Mouse (Mus musculus) heart, adult 8-10 months (tissue): ENCODE measurements around the gene Acnat2. TPM values are rescaled to one million over a fixed set of nuclear protein-coding genes. Genes with fewer than 3 reads are reported as not detected.
"Not testable (repeated sequence)": the region's sequence is repeated elsewhere in the genome, so short reads cannot be mapped to it uniquely, and the experiment has no call there.

Experiments
- DNase-seq: peaks from one replicate; pipeline ENCODE4 v3.0.0; 2022; ENCODE audit warnings: low spot score
- total RNA-seq, 4 experiments: library from RNA; stranded (reverse); gene quantifications; 2 replicates each; pipeline ENCODE4 v1.2.4; 2022

Gene Acnat2
- total RNA-seq, result not detected

DNA sequence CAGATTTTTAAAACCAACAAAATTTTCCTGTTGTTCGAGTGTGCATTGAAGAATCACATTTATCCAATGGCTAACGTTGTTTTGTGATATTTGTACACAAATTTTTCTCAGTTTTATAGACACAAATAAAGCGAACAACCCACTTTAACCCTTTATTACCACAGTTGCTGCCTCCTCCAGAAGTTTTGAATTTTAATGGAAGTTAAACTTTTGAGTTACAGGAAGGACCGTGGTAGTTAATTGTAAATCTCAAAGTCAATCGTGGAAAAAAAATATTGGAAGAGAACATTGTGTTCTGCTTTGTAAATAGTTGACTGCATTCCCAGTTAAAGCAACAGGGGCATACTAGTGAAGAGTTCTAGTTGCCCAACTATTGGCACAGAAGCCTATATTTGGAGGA, at the start of gene Acnat2:
Acnat2 (minus strand) TSS at position 195 of the 400 bp plus-strand sequence.
- not testable (repeated sequence) for DNase-seq

DNA sequence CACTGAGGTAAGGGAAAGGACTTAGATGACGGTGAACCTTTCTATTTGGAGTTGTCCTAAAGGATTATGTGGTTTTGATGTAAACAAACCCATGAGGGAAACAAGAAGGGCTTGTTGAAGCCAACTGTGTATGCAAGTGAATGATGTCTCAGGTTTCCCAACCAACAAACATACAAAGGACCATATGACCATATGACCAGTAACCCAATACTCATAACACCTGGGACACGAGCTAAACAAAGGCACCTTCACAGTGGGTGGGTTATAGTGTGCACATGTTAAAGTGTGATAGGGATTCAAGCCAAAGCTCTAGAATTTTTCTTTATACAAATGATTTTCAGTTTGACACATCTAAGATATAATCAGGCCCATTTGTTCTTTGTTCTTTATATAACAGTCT, 48.2 kb upstream of the Acnat2 start:
- no peak for DNase-seq

DNA sequence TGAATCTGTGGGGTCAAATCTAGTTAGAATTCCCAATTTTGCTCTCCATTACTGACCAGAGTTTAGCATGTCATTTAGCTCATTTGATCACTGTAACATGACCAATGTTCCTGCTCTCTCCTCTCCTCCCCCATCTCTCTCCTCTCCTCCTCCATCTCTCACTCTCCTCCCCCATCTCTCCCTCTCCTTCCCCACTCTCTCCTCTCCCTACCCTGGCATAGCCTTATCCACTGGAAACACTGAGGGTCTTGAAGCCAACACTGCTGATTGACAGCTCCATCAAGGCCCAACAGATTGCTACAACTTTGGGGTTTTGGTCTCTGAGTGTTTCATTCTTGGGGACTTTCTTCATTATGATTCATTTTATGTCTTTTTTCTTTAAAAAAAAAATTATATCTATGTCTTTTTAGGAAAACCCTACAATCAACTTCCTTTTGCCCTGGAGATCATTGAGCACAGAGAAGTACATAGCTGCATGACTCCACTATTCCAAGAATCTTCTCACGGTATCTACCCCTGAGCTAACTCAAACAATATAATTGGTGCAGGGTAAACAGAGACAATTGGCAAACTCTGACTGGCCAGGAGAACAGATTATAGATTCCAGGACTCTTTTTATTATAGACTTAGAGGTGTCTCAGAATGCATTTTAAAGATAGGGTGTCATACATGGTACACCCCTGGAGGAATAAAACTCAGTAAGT, 44.0 kb upstream of the Acnat2 start:
- no peak for DNase-seq

DNA sequence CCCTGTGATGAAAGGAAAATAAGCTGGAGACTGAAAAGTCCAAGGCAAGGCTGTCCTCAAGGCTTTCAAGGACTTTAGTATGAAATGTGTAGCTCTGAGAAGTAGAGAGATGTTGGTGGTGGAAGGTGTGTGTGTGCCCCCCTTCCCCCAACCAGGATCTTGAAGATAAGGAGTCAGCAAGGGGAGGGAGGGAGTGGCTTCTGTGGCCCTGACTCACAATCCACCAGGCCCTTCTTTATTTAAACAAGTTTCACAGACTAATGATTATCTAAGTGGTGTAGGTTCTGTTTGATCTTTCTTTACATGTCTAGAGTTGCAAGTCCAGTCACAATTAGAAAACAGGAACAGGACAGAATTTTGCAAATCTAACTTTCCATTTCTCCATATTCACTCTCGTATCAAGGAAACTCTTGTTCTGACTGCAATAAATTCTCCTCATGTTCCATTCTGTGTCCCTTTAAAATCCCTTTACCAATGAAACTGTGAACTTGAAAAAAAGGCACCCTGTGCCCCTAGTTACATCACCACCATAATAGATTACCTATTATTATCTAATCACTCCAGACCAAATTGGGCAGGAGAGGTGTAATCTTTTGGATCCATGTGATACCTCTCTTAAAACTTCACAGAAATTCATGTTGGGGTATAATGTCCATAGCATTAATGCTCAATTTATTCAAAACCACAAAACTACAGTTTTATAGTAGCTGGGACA, 43.3 kb upstream of the Acnat2 start:
- DNase-seq, result not testable (repeated sequence)

DNA sequence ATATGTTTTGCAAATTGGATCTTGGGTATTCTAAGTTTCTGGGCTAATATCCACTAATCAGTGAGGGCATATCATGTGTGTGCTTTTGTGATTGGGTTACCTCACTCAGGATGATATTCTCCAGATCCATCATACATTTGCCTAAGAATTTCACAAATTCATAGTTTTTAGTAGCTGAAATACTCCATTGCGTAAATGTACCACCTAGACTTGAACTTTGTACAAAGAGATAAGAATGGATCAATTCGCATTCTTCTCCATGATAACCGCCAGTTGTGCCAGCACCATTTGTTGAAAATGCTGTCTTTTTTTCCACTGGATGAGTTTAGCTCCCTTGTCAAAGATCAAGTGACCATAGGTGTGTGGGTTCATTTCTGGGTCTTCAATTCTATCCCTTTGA, 29.0 kb upstream of the Acnat2 start:
- DNase-seq, result not testable (repeated sequence)

DNA sequence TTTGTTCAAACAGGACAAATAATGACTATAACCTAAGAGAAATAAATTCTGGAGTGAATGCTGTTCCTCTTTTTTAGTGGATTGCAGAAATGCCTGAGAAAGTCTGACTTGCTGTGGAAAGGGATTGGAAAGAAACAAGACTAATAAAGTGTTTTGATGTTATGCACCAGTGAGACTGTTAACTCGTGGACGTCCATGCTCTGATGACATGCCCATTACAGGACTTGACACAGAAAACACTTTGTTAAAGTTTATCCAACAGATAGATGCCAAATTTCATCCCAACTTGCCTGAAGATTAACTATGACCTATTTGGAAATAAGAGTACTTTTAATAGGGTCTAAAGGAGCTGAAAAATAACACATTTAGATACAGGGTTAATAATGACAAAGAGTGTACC, 2.2 kb upstream of the Acnat2 start:
- DNase-seq, result not testable (repeated sequence)

DNA sequence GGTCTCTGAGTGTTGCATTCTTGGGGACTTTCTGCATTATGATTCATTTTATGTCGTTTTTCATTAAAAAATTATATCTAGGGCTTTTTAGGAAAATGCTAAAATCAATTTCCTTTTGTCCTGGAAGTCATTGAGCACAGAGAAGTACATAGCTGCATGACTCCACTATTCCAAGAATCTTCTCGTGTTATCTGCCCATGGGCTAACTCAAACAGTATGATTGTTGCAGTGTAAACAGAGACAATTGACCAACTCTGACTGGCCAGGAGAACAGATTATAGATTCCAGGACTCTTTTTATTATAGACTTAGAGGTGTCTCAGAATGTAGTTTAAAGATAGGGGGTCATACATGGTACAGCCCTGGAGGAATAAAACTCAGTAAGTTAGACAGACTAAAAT, 21.1 kb downstream of the Acnat2 start:
- no peak for DNase-seq

DNA sequence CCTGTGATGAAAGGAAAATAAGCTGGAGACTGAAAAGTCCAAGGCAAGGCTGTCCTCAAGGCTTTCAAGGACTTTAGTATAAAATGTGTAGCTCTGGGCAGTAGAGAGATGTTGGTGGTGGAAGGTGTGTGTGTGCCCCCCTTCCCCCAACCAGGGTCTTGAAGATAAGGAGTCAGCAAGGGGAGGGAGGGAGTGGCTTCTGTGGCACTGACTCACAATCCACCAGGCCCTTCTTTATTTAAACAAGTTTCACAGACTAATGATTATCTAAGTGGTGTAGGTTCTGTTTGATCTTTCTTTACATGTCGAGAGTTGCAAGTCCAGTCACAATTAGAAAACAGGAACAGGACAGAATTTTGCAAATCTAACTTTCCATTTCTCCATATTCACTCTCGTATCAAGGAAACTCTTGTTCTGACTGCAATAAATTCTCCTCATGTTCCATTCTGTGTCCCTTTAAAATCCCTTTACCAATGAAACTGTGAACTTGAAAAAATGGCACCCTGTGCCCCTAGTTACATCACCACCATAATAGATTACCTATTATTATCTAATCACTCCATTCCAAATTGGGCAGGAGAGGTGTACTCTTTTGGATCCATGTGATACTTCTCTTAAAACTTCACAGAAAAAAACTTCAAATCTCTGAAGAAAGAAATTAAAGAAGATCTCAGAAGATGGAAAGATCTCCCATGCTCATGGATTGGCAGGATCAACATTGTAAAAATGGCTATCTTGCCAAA, 24.2 kb downstream of the Acnat2 start:
- not testable (repeated sequence) for DNase-seq

DNA sequence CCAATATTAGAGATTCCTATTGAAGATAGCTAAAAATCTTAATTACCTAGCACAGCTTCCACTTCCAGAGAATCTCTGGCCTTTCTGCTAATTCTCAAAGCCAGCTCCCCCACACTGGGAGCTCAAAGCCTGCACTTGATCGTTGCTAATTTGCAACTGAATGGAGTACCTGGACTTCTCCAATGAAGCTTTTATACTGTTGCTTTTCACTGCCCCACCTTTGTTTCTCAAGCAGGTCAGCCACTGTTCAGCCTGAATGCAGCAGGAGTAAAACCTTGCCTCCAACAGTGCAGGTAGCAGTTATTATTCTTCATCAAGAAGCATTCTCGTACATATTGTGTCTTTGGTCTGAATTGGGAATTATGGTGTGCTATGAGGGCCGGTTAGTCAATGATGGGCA, 39.9 kb downstream of the Acnat2 start:
- not testable (repeated sequence) for DNase-seq

DNA sequence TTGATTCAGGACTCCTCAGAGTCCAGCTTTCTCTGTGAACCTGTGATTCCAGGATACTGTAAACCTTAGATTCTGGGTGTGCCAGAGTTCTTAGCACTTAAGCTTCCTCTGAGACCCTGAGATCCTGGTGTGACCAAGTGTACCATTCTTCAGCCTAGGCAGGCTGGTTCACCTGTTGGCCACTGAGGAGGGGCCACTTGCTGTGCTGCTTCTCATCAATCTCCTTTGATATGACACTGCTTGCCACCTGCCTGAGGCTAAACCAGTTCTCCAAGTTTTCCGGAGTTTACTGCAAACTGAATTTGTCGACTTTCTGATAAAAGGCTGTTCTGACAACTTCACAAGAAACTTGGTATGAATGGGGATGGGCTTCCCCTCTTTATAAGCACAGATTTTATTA, 50.9 kb downstream of the Acnat2 start:
- no peak for DNase-seq

DNA sequence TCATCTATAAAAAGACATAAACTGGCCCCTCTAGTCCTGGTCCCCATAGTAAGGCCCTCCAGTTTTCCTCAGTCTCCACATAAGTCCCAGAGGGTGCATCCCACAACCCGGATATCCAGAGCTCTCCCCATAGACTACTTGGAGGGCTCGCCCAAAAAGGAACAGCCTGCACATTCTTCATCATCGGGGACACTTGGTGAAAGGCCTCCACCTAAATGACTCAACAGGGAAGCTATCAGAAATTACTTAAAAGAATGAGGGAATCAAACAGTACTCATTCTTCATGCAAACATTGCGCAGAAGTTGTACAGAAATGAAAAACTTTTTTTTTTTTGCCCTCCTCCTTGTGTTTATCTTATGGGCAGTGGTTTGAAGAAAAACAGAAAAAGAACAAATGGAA, 57.5 kb downstream of the Acnat2 start:
- no peak for DNase-seq

DNA sequence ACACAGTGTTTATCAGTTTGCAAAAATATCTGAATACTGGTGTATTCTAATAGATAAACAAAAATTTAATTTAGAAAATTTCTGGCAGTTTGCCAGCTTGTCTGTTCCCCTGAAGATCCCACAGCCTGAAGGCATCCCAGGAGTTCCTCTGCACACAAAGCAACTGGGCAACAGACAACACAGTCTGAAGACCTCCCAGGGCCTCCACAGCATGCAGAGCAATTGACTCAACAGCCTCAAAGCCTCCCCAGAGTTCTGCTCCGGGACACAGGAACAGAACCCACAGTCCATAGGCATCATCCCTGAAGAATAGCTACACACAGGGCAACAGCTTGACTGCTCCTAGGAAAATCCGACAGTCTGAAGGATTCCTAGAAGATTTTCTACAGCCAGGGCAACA, 59.3 kb downstream of the Acnat2 start:
- no peak for DNase-seq

DNA sequence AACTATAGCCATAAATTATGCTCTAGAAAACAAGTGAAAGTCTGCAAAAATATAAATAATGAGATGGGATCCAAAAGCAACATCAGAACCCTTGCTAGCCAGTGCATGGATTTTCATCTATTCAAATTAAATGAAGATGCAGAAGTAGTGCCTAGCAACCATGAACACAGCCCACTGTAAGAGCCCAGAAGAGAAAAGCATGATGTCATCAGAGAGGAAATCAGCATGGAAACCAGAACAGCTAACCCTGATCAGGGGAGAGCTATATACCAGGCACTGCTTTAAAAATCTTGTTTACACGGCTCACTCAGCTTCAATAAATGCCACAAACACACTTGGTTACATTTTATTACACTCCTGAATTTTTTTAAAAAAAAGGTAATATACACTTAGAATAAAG, 60.0 kb downstream of the Acnat2 start:
- not testable (repeated sequence) for DNase-seq

DNA sequence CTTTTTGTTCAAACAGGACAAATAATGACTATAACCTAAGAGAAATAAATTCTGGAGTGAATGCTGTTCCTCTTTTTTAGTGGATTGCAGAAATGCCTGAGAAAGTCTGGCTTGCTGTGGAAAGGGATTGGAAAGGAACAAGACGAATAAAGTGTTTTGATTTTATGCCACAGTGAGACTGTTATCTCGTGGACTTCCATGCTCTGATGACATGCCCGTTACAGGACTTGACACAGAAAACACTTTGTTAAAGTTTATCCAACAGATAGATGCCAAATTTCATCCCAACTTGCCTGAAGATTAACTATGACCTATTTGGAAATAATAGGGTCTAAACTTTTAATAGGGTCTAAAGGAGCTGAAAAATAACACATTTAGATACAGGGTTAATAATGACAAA, 67.9 kb downstream of the Acnat2 start:
- DNase-seq, result not testable (repeated sequence)

DNA sequence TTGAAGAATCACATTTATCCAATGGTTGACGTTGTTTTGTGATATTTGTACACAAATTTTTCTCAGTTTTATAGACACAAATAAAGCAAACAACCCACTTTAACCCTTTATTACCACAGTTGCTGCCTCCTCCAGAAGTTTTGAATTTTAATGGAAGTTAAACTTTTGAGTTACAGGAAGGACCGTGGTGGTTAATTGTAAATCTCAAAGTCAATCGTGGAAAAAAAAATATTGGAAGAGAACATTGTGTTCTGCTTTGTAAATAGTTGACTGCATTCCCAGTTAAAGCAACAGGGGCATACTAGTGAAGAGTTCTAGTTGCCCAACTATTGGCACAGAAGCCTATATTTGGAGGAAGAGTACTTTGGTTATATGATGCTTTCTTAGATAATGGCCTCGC, 70.0 kb downstream of the Acnat2 start:
- DNase-seq, result not testable (repeated sequence)

Other genes with a start within 250 kb of the Acnat2 start
- not detected for gene Acnat1, start 65.8 kb upstream of the Acnat2 start, total RNA-seq
- under 1 TPM in 1 of 4 experiments, not detected in 3; 0.35 TPM for gene Baat, start 98.4 kb upstream of the Acnat2 start, total RNA-seq
- 10 to 100 TPM; 48.8 to 56.4 (median 55.6) TPM for gene Mrpl50, start 112.9 kb upstream of the Acnat2 start, total RNA-seq
- 1 to 10 TPM; 5.9 to 6.3 (median 6.1) TPM for gene Zfp189, start 113.0 kb upstream of the Acnat2 start, total RNA-seq
- gene Aldob, start 141.4 kb upstream of the Acnat2 start, total RNA-seq, result 10 to 100 TPM in 3 of 4 experiments, 1 to 10 TPM in 1; 10.0 to 19.0 (median 17.1) TPM
- gene Tmem246, start 189.7 kb upstream of the Acnat2 start, total RNA-seq, result 10 to 100 TPM; 57.7 to 59.8 (median 58.4) TPM
- gene Rnf20, start 223.9 kb upstream of the Acnat2 start, total RNA-seq, result 10 to 100 TPM; 36.7 to 42.5 (median 38.9) TPM